Mouse (Mus musculus) thymus, postnatal 36 days (tissue): ENCODE data around the gene Zfp101.

Experiments
- DNase-seq, 2 experiments: peaks; one replicate each; pipeline ENCODE4 v3.0.0; 2022; ENCODE audit warnings: mixed read lengths in 2 of 2

Zfp101 gene

GRCm38 (mm10) chr17:33394182-33395034, at the start of gene Zfp101:
Gene Zfp101 (minus strand): TSS chr17:33394641.
- DNase-seq: peak; percentile 78 to 83

- no peak for DNase-seq
These were observed 46.7 kb upstream of the Zfp101 start for GRCm38 (mm10) chr17:33441159-33441558.

- no peak for DNase-seq
These were observed 45.5 kb upstream of the Zfp101 start for GRCm38 (mm10) chr17:33439922-33440321.

GRCm38 (mm10) chr17:33439148-33439547, 44.7 kb upstream of the Zfp101 start:
- peak; percentile 61 to 67 for DNase-seq

GRCm38 (mm10) chr17:33432019-33432946, 37.8 kb upstream of the Zfp101 start, which contains the start of gene Actl9:
Gene Actl9 (plus strand): TSS chr17:33432896.
- no peak for DNase-seq

- DNase-seq: no peak
These were observed 2.2 kb downstream of the Zfp101 start for GRCm38 (mm10) chr17:33392271-33392670.

- no peak for DNase-seq
These were observed 8.7 kb downstream of the Zfp101 start for GRCm38 (mm10) chr17:33385705-33386104.

- no peak for DNase-seq
These were observed 21.6 kb downstream of the Zfp101 start for GRCm38 (mm10) chr17:33372795-33373194.

GRCm38 (mm10) chr17:33358411-33359384, 35.7 kb downstream of the Zfp101 start, which contains the start of gene Zfp81:
Gene Zfp81 (minus strand): TSS chr17:33358878.
- DNase-seq: peak; percentile 78 to 81

- no peak for DNase-seq
These were observed 41.5 kb downstream of the Zfp101 start for GRCm38 (mm10) chr17:33352981-33353380.
